Mouse (Mus musculus) gastrocnemius, adult 8-10 months (tissue): ENCODE results near the gene Gse1. TPM values are rescaled to one million over a fixed set of nuclear protein-coding genes. Genes with fewer than 3 reads are reported as not detected.

ENCODE experiments used
- DNase-seq, 2 experiments: peaks; one replicate each; pipeline ENCODE4 v3.0.0; 2022; ENCODE audit warnings: low spot score in 2 of 2
- total RNA-seq, 4 experiments: library from RNA; stranded (reverse); gene quantifications; 2 replicates each; pipeline ENCODE4 v1.2.4; 2022

Gse1 gene
- total RNA-seq, 4 experiments from 2014 or later, result 32.6 to 36.2 (median 34.6) TPM

DNA sequence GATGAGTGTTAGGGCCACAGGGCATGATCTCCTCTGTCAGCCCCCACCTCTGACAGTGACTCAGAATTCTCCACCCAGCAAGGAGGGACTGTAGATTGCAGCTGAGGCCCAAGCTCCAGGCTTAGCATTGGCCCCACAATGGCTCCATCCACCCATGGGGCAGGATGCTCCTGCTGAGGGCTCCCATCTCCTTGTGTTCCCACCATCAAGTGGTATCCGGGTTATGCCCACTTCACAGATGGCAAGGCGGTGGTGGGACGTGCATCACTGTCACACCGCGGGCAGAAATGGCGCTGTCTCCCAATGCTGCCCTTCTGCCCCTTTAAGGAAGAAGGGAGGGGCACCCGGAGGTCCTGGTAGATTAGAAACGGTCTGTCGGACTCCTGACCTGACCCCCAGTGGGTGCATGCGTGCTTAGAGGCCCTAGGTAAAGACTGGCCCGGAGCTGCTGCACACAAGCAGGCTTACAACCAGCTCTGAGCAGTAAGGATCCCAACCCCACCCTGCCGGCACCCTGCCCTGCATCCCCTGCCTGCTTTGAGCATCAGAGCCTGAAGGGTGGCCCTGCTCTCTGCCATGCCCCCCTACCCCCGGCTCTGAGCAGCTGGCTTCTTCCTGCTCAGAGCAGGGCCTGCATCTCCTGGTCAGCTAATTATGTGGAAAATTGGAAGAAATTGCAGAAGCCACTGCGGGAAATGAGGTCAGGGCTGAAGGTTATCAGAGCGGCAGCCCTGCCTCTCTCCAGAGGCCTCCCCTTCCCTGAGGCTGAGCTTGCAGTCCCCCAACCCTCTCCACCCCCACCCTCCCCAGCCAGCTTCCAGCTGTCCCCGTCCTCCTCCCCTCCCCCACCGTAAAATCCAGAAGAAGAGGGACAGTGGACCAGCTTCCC is 67.0 kb downstream of the Gse1 start:
- no peak for DNase-seq

DNA sequence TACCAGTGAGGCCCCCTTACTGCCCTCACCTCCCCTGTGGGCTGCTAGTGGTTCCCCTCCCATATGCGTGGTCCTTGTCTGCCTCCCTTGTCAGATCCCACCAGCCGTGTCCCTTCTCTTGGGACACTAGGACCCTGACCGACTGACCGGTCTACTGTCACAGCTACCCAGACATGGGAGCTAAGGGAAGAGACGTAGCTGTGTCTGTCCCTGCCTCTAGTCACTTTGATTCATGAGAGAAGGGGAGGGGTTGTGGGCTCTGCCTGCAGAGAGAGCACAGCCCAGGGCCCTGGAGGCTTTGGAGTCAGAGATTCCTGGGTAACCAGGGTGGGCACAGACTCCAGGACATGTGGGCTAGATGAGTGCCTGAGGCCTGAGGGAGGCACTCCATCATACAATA is 68.7 kb downstream of the Gse1 start:
- DNase-seq, result no peak

GRCm38 (mm10) chr8:120298601-120299532 is 70.6 kb downstream of the Gse1 start:
- no peak for DNase-seq

GRCm38 (mm10) chr8:120300601-120301141 is 72.4 kb downstream of the Gse1 start:
- DNase-seq, result peak; percentile 41 to 56

GRCm38 (mm10) chr8:120302941-120303675 is 74.9 kb downstream of the Gse1 start:
- DNase-seq, result no peak

- no peak for DNase-seq
Measured at GRCm38 (mm10) chr8:120304097-120304496, 75.8 kb downstream of the Gse1 start.

DNA sequence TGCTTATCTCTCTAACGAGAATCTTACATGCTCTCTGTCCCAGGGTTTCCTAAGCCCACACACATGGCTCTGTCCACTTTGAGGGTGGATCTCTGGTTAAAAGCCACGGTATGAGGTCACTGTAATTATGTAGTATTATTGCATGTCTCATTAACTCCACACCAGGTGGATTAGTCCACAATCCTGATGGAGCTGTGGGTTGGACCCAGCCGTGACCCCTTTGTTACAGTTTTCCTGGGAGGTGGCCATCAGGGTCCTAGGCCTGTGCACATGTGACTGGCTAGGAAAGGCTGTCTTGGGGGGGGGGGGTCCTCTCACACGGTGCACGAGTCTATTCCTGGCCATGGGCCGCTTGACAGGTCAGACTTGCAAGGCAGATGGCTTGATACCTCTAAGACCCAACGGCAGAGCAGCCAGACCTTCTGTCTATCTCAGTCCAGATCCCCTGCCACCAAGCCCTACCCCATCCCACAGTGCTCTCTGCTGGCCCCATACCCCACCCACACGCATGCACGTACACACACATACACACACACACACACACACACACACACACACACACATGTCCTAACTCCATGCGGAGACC is 77.6 kb downstream of the Gse1 start:
- no peak for DNase-seq

DNA sequence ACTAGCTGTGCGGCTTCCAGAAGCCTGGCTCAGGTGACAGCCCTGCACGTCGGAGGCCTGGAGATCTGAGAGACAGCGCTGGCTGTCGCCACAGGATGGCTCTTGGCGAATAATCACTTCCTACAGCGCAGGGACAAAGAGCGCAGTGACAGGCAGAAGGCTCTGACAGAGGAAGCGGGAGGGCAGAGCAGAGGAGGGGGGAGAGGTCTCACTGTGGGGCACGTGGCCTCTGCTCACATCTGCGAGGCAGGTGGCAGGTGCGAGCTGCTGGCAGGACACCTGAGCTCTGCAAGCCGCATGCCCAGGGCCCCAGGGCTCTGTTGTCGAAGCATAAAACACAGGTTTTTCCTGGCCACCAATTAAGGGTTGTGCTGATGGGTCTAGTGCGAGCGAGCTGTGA is 78.8 kb downstream of the Gse1 start:
- no peak for DNase-seq

DNA sequence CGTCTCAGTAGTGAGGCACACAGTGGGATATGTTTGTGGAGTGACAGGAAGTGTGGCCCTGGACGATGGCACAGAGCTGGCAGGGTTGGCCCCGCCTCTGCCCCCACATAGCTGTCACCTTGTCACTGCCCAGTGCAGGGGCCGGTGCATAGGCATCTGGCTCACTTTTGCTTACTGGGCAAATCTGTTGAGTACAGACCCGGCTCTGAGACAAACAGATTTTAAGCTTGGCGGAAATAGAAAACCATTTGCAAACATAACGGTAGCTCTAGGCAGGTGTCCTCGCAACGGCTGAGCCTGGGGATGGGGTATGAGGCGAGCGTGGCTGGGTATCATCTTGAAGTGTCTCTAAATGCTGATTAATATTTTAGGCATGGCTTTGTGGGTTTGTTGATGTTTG is 79.3 kb downstream of the Gse1 start:
- DNase-seq, result no peak

DNA sequence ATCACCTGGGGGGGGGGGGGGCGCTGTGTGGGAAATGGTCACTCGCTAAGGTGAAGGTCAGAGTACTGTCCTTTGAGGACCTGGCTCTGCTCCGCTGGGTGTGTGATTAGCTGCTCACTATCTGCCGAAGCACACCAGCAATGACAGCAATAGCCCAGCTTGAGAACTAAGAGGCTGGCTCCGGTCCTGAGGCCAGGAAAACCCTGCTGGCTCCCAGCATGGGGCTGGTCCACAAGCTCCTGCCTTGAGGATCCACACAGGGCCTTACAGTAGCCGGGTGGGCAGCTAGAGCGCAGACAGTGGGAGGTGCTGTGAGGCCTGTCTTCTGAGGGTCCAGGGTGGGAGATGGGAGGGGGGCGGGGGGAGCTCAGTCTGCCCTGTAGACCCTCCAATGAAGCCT is 79.9 kb downstream of the Gse1 start:
- DNase-seq, result no peak

- DNase-seq, result peak; percentile 54 to 66
Measured at GRCm38 (mm10) chr8:120308553-120308952, 80.3 kb downstream of the Gse1 start.

DNA sequence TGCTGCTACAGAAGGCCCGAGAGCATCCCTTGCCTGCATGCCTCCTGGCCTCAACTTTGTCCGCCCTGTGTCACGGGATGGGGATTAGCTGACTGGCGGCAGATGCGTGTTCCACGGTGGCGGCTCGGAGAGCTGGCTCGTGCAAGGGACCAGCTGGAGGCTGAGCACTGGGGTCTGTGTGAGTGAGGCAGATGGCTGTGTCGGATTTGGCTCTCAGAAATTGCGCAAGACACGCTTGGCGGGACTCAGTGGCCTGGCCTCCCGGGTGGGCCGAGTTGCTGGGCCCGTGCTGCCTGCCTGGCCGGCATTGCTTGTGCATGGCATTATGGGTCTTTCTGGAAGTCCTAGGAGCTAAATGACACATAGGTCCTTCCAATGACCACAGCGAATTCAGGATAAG is 81.1 kb downstream of the Gse1 start:
- DNase-seq, result peak; percentile 65 to 80

GRCm38 (mm10) chr8:120310063-120310462 is 81.8 kb downstream of the Gse1 start:
- no peak for DNase-seq

GRCm38 (mm10) chr8:120312452-120312851 is 84.2 kb downstream of the Gse1 start:
- no peak for DNase-seq

GRCm38 (mm10) chr8:120313674-120314073 is 85.4 kb downstream of the Gse1 start:
- no peak for DNase-seq

DNA sequence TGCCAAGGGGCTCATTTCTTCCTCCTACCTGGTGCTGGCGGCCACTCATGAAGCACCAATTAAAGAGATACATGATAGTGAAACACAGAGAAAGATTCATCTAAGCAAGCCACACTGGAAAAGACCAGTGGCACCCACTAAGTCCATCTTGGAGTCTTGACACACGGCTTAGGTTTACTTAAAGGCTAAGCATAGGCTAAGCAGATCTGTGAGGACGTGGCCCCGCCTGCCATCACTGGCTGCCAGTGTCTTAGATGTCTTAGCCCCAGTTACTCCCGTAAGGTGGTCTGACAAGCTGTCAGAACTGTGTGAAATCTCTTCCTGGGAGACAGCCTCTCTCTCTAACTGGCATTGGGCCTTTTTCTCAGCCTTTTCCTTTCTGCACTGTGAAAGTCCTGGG is 86.7 kb downstream of the Gse1 start:
- no peak for DNase-seq

DNA sequence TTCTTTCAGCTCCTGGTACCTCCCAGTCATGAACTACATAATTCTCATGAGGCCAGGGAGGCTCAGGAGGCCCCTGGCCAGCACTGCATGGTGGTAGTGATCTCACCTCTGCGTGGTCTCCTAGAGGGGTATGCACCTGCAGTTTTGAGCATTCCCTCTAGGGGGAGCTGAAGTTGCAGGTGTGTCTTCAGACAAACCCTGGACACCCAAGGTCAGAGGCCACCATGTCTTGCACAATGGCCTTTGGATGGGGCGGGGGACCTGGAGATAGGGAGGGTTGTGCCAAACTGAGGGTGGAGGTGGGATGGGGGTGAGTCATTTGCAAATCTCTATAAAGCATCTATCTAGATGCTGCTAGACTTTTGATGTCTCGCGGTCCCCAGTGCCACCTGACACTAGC is 87.4 kb downstream of the Gse1 start:
- no peak for DNase-seq

GRCm38 (mm10) chr8:120316707-120317106 is 88.5 kb downstream of the Gse1 start:
- no peak for DNase-seq

DNA sequence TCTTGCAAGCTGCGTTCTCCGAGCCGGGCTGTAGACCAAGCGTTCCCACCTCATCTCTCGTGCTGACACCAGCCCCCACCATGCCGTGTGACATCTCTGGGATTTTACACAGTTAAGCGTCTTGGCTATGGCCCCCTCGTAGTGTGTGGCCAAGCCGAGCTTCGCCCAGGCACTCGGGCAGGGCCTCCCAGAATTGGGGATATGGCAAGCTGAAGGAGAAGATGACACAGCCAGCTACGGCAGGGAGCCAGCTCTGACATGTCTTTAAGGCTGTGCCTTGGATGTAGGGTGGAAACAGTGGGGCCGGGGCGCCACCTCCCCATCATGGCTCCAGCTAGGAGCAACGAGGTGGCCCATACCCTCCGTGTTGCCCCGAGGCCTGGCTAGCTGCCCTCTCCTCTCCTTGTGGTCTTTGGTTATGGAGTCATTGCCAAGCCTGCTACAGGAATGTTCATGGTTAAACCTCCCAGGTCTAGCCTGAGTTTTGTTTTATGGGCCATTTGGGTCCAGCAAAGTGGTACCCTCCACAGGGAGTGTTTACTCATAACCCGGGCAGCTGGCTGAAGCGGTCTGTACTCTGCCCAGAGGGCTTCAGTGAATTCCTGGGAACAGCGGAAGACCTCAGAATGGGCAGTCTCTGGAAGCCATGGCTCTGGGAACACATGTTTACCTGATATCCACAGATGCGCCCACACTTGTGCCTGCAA is 89.0 kb downstream of the Gse1 start:
- no peak for DNase-seq

DNA sequence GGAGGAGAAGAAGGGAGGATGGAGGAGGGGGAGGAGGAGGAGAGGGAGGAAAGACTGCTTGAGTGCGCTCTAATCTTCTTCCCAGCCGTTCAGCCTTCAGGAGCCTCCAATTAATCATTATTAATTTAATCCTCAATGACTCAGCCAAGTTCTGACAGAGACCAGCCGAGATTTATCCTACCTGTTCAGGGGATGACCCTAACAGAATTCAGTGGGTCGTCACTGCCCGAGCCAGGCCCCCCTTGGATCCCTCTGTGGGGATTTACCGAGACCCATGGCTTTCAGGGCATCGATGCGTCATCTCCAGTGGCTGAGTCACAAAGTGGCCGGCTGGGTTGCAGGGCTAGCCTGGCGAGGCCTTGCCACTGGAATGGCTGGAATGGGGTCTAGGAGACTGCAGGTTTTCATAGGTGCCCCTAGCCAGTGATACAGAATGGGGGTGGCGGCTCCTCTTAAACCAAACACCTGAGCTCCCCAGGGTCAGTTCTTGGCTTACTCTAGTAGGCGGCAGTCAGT is 90.3 kb downstream of the Gse1 start:
- no peak for DNase-seq
